Mouse (Mus musculus): ENCODE results near the gene Kcnk10. TPM values are rescaled to one million over a fixed set of nuclear protein-coding genes. Genes with fewer than 3 reads are reported as not detected.

The Kcnk10 gene
- total RNA-seq (2023): not detected

GRCm38 (mm10) chr12:98577861-98578360 lies at the start of gene Kcnk10:
TSS of gene Kcnk10 (minus strand) at chr12:98578310.

GRCm38 (mm10) chr12:98627392-98628259 lies 49.5 kb upstream of the Kcnk10 start, which contains the start of gene Spata7:
TSS of gene Spata7 (plus strand) at chr12:98628157.

Other genes with a start within 250 kb of the Kcnk10 start
- gene Spata7, start 49.8 kb upstream of the Kcnk10 start, total RNA-seq (2023): 1 to 10 TPM; 5.3 to 6.5 TPM
- gene Ptpn21, start 159.1 kb upstream of the Kcnk10 start, total RNA-seq (2023): 1 to 10 TPM; 1.8 to 2.3 TPM
- gene Zc3h14, start 168.7 kb upstream of the Kcnk10 start, total RNA-seq (2023): 10 to 100 TPM; 51.0 to 53.8 TPM

All from neutrophil, adult 59 days (primary cell).